Mouse (Mus musculus): ENCODE measurements around the gene Cnpy3.
"Not testable (repeated sequence)": the region's sequence is repeated elsewhere in the genome, so short reads cannot be mapped to it uniquely, and the experiment has no call there.

The Cnpy3 gene

DNA sequence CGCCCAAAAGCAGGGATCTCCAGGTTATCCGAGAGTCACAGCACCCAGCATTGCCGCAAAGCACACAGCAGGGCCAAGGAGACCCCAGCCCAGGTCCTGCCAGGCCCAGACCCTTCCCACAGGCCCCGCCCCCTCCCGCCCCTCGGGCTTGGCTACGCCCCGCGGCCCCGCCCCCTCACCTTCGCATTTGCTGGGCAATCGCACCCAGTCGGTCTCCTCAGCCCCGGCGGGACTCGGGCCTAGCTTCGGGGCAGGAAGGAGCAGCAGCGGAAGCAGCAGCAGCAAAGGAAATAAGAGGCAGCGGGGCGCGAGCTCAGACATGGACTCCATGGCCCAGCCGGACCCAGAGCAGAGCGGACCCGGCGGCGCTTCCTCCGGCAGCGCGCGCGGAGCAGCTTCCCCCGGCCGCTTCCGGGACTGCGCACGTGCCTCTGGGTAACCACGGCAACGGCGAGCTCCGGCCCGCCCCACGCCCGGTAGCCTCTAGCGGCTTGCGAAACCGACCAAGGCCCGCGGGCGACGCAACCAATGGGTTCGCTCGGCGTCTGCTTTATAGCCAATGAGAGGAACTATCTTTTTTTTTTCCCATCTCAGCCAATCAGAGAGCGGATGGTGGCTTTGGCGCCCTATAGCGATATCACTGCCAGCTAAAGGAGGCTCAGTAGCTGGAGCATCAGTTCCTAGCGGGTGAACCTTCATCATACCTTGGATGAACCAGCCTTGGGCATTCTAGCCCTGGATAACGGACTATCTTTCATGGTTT is at the start of gene Cnpy3:
Gene Cnpy3, minus strand, starts transcription at position 421 of the 763 bp plus-strand sequence.
- peak; percentile 99 for DNase-seq (ENCODE audit: low read depth, low spot score)

DNA sequence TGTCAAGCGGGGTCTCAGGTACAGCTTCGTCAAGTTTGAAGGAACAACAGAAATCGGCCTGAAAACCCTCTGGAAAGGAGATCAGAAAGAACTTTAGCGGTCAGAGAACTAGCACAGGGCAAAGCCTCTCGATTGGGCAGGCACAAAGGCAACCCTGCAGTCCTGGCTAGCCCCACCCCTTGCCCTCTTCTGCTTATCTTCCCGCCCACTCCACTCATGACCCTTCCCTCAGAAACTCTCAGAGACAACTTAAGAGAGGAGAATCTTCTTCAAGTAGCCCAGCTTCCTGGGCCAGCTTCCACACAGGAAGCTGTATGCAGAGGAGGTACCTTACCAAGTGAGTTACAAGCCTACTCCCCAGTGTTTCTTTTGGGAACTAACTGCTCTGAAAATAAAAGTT is 49.7 kb upstream of the Cnpy3 start:
- no peak for DNase-seq (ENCODE audit: low read depth, low spot score)

- DNase-seq (ENCODE audit: low read depth, low spot score): peak; percentile 91
Observed at GRCm38 (mm10) chr17:46799680-46800079, 47.7 kb upstream of the Cnpy3 start.

DNA sequence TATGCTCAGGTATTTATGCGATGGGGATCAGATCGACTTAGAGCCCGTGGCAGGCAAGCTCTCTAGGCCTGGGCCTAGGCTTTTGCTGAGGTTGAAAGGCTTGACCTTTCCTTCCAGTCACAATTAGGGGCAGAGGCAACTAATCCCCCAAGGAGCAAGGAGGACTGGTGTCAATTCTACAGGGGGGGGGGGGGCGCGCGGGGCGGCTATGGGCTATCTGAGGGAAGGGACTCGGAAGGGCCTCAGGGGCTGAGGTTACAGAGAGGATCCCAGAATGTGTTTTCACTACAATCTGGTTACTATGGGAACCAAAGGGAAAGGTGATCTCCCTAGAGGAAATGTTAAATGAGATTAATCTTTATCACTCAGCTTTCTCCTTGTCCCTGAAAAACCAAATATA is 45.4 kb upstream of the Cnpy3 start:
- DNase-seq (ENCODE audit: low read depth, low spot score): no peak

GRCm38 (mm10) chr17:46796743-46797142 is 44.7 kb upstream of the Cnpy3 start:
- no peak for DNase-seq (ENCODE audit: low read depth, low spot score)

DNA sequence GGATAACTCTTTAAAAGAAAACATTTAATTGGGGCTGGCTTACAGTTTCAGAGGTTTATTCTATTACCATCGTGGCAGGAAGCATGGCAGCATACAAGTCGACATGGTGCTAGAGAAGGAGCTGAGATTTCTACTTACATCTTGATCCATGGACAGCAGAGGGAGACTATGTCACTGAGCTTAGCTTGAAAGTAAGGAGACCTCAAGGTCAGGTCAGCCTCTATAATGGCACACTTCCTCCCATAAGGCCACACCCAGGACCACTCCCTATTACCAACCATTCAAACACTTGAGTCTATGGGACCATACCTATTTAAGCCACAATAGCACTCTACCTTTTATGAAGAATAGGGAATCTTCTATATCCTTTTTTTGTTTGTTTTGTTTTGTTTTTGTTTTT is 40.9 kb upstream of the Cnpy3 start:
- peak; percentile 97 for DNase-seq (ENCODE audit: low read depth, low spot score)

- DNase-seq (ENCODE audit: low read depth, low spot score): not testable (repeated sequence)
Observed at GRCm38 (mm10) chr17:46787974-46788373, 36.0 kb upstream of the Cnpy3 start.

GRCm38 (mm10) chr17:46786952-46787351 is 34.9 kb upstream of the Cnpy3 start:
- no peak for DNase-seq (ENCODE audit: low read depth, low spot score)

- DNase-seq (ENCODE audit: low read depth, low spot score): no peak
Observed at GRCm38 (mm10) chr17:46783222-46783565, 31.2 kb upstream of the Cnpy3 start.

DNA sequence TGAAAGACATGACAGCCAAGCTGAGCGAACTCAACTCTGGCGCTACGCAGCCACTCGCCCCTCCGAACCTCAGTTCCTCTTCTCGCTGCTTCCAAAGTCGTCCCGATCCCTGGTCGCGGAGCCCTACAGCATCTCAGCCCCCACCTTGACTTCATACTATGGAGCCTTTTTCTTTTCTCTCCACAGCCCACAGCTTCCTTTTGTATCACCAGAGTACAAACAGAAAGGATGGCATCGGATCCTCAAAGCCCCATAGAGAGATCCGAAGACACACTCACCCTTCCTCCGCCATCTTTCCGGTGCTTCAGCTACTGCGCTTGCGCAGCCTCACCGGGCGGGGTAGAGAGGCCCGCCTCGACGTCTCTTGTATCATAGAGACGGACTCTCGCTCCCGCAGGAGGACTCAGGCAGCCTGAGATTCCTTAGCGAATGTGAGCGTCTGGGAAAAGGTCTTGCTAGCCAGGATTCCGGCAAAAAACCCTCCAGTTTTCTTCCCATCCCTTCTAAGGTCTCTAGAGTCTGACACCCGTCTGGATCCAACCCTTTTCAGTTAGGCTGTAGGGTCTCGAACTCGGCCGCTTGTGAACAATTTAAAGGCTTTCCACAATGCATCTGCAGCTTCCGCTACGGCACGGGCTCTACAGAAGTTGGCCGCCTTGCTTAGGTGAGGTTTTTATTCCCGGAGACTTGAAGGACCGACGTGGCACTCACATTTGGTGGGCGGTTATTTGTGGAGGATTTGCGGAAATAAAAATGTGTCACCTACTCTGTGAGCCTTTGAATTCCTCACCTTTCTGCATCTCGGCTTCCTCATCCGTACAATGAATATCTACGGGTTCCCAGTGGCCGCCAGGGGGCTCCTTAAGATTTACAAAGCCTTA is 30.6 kb upstream of the Cnpy3 start, which contains the start of gene Rpl7l1:
Gene Rpl7l1, minus strand, starts transcription at position 332 of the 881 bp plus-strand sequence.
- DNase-seq (ENCODE audit: low read depth, low spot score): peak; percentile 96

DNA sequence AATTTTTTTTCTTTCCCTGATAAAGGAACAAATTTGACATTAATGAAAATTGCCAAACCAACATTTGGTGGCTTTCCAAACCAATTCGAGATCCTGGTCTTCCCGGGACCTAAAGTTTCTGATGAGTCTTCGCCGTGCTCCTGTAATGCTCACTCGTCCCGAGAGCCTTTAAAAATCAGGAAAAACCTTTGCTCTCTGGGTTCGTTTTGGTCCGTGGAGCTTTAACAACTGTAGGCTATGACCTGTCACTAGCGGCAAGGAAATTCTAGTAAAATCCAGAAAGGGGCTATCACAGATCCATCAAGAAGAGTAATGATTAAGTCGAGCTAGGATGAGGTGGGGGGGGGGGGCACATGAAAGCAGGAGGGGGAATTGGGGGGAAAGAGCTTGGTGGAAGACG is 29.9 kb upstream of the Cnpy3 start:
- no peak for DNase-seq (ENCODE audit: low read depth, low spot score)

- DNase-seq (ENCODE audit: low read depth, low spot score): no peak
Observed at GRCm38 (mm10) chr17:46776087-46776486, 24.1 kb upstream of the Cnpy3 start.

DNA sequence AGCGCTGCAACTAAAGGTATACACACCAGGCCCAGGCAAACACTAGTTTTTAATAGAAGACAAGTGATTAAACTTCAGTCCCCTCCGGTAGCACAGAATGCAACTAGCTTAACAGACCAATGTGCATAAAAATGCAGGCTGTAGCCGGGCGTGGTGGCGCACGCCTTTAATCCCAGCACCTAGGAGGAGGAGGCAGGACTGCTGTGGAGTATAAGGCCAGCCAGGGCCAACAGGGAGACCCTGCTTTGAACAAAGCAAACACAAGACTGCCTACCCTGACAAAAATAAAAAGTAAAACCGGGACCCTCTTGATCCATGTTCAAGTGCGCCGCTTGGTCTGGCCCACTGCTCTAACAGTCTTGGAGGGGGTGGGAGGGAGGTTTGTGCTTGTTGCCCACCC is 23.1 kb upstream of the Cnpy3 start:
- DNase-seq (ENCODE audit: low read depth, low spot score): no peak

GRCm38 (mm10) chr17:46774131-46774472 is 22.1 kb upstream of the Cnpy3 start:
- DNase-seq (ENCODE audit: low read depth, low spot score): no peak

- no peak for DNase-seq (ENCODE audit: low read depth, low spot score)
Observed at GRCm38 (mm10) chr17:46773278-46774130, 21.5 kb upstream of the Cnpy3 start.

GRCm38 (mm10) chr17:46772404-46773277 is 20.6 kb upstream of the Cnpy3 start, which contains the start of gene 2310039H08Rik:
Gene 2310039H08Rik (plus strand): TSS chr17:46772635.
- DNase-seq (ENCODE audit: low read depth, low spot score): peak; percentile 94

DNA sequence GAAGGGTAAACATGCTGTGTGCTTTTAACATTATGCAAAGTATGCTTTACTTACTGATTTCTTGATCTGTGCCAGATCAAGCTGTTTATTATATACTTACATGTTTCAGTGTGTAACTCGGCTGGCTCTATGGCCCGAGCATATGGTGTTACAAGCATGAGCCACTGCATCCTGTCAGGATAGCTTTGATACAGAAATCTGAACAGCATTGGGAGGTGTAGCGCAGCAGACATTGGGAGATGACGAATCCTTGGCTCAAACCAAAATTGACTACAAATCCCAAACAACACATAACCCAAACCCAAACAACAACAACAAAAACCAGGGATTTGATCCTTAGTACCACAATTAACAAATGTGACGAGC is 20.0 kb upstream of the Cnpy3 start:
- DNase-seq (ENCODE audit: low read depth, low spot score): no peak

DNA sequence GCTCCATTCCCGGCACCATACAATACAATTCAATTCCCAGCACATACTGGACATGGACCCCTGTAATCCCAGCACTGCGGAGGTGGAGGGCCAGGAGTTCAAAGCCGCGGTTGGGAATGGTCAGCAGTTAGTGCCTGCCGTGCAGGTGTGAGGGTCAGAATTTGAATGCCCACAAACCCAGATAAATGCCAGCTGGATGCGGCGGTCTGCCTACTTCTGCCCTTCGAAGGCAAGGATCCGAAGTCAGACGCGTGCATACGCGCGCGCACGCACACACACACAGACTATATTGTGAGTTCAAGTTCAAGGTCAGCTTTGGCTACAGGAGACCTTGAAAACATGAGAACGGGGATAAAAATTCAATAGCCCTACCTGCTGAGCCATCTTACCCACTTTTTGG is 19.6 kb upstream of the Cnpy3 start:
- no peak for DNase-seq (ENCODE audit: low read depth, low spot score)

- DNase-seq (ENCODE audit: low read depth, low spot score): no peak
Observed at GRCm38 (mm10) chr17:46771025-46771424, 19.0 kb upstream of the Cnpy3 start.

DNA sequence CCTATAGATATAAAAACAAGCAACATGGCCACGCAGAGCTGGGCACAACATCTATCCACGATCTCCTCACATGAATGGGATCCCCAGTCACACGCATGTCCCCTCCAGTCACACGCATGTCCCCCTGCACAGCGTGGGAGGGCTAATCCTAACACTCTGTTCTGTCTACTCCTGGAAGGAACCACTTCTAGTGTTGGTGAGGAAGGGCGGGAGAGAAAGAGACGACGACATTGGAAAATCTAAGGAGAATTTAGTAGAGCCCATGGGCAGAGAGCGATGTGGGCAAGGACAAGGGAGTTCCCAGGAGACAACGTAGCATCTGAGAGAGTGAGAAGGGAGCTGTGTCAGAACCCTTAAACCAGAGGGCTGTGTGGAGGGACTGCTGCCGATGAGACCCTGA is 18.5 kb upstream of the Cnpy3 start:
- no peak for DNase-seq (ENCODE audit: low read depth, low spot score)

DNA sequence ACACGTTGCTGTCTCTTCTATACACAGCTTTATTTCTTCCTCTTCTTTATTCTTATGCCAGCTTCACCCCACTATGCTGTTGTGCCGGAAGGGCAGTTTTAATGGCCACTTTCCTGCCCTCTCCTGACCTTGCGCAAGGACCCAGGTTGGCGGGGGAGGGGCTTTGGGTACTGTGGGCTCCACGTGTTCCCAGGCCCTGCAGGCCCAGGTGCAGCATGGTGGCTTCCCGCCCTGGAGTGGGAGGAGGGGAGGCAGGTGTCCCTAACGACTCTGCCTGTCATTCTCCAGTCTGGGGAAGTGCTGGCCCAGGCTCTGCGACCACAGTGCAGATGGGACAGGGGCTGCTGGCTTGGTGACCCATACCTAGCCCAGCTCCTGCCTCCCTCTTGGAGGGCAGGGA is 15.9 kb upstream of the Cnpy3 start:
- no peak for DNase-seq (ENCODE audit: low read depth, low spot score)
